Mouse (Mus musculus): ENCODE data around the gene Uso1.
A peak's percentile ranks its signal among the peaks of the same experiment; 100 is the strongest.
"Not testable (repeated sequence)": the region's sequence is repeated elsewhere in the genome, so short reads cannot be mapped to it uniquely, and the experiment has no call there.

Uso1 gene

DNA sequence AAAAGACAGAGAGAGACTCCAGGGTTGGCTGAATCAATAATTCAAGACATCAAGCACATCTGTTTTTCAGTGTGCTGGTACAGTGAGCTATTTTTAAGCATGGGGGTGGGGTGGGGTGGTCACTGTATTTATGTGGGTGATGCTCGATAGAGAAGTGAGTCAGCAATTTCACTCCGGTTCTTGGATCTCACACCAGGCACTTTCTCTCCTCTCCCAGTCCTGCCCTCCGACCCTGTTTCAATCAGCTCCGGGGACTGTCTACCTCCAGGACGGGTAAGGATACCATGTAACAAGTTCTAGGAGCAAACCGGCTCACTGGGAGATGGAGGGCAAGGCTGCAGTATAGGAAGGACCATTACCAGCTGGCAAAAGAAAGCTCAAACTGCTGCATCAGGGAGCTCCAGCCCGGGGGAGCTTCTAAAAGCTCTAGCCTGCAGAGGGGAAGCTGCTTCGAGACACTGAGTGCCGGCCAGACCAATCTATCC, 10.6 kb upstream of the Uso1 start:
- peak; percentile 84 for DNase-seq (ENCODE audit: extremely low read depth, low read depth)

DNA sequence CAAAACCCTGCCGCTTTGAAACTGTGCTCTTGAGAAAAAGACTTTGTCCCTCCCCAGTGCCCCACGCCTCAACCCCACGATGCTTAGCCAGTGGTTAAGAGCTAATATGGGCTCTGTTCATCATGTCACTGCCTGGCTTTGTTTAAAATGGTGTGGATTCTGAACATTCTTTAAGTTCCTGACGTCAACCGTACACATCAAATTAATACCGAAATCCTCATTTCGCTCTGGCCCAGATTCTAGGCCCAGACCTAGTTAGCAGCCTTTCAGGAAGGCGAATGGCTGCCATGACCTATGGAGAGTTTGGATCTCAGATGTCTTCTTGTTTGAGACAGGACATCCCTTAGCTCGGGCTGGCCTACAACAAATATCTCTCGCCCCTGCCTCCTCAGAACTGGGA, 10.0 kb upstream of the Uso1 start:
- DNase-seq (ENCODE audit: extremely low read depth, low read depth): no peak

DNA sequence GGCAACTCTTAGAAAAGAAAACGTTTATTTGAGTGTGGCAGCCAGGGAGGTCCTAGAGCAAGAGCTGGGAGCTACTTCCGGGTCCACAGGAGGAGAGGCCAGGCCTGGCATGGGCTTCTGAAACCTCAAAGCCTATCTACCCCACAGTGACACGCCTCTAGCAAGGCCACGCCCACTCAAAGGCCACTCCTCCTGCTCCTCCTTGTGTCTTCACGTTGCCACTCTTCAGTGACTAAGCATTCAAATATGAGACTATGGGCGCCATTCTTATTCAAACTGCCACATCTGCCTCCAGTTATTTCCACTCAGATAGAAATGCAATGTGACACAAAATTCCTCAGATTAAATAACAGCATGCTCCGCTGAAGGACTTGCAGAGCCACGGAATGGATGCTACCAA, 9.2 kb upstream of the Uso1 start:
- peak; percentile 98 for DNase-seq (ENCODE audit: extremely low read depth, low read depth)

DNA sequence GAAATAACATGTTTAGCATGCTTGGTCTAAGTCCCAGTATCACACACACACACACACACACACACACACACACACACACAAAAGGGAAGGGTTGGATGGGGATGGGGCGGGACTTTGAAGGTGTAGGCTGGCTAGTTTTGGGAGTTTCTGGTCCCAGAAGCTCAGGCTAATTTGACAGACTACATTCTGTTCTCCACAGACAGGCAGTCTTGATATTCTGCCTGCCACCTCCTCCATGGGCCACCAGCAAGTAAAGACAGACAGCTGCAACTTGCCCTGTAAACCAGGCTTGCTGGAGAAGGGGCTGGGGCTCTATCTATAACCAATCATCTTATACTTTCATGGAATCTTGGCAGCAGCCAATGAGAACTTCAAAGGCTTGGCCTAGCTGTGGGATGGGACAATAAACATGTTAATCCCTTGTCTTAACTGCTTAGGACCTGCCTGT, 8.4 kb upstream of the Uso1 start:
- DNase-seq (ENCODE audit: extremely low read depth, low read depth): peak; percentile 64

DNA sequence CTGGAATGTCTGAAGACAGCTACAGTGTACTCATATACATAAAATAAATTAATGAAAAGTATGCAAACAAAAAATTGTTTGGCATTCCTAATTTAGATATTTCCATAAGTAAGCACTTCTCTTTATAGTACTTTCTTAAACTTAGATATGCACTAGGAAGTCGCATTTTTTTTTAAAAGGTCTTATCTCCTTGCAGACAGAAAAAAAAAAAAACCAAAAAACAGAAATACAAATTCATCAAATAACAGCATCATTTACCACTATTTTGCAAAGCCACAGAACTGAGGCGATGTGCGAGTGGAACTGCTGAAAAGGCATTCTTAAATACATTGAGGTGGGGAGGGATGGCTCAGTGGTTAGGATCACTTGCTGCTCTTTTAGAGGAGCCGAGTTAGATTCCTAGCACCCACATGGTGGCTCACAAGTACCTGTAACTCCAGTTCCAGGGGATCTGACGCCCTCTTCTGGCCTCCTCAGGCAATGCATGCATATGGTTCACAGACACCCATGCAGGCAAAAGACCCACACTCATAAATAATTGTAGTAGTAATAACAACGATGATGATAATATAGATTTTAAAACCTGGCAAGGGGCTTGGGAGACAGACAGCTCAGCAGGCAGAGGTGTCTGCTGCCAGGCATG, 7.6 kb upstream of the Uso1 start:
- DNase-seq (ENCODE audit: extremely low read depth, low read depth): peak; percentile 32

DNA sequence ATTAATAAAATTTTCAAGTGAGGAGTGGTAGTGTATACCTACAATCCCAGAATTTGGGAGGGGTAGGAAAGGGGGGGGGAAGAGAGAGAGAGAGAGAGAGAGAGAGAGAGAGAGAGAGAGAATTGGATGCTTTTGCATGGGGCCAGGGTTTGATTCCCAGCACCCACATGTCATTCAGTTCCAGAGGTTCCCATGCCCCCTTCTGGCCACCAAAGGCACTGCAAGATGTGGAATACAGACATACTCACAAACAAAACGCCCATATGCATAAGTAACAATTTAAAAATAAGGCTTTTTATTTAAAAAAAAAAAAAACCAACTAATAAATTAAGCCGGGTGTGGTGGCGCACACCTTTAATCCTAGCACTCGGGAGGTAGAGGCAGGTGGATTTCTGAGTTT, 5.6 kb upstream of the Uso1 start:
- no peak for DNase-seq (ENCODE audit: extremely low read depth, low read depth)

DNA sequence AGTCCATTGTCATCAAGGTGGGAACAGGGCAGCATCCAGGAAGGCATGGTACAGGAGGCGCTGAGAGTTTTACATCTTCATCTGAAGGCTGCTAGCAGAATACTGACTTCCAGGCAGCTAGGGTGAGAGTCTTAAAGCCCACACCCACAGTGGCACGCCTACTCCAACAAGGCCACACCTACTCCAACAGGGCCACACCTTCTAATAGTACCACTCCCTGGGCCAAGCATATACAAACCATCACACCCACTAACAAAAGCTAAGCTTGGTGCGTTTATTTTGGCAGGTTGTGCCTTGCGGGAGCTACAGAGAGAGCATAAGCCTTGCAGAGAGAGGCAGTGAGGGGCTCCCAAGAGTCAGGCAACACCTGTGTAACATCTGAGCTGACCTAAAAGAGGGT, 4.7 kb upstream of the Uso1 start:
- DNase-seq (ENCODE audit: extremely low read depth, low read depth): not testable (repeated sequence)

DNA sequence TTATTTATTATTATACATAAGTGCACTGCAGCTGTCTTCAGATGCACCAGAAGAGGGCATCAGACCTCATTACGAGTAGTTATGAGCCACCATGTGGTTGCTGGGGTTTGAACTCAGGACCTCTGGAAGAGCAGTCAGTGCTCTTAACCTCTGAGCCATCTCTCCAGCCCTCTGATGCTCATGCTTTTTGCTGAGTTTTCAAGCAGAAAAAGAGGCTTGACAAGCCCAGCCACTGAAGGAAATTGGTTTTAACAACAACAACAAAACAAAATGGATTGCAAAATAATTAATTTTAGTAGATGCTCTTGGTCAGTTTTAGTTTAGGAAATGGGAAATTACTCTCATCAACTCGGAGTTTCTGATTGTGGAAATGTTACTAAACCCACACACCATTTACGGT, 2.8 kb upstream of the Uso1 start:
- DNase-seq (ENCODE audit: extremely low read depth, low read depth): no peak

DNA sequence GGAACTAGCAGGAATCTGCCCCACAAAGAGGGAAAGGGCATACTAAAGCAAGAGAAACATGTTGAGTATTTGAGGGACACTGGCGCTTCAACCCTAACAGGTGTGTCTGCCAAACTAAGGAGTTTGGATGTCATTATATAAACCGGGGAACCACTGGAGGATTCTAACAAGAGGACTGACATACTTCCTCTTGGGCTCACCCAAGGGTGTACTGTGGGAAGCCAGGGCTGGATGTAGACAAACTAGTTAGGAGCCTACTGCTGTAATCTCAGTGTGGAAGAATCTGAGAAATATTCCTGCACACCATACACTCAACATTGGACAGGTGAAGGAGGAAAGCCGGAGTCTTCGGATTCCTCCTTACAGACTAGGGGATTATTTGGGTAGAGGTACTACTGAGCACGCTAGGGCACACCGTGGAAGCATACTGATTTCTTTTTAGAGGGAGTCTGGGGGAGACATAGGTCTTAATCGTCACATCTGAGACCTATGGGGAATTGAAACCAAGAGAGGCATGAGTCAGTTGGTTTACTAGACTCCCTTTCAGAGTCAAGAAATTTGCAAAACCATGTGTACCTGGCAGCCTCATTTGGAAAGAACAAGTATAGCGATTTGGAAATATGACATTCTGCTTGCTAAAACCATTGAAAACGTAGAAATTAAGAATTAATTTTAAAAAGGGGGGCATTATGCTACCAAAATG, 1.1 kb upstream of the Uso1 start:
- DNase-seq (ENCODE audit: extremely low read depth, low read depth): peak; percentile 50

DNA sequence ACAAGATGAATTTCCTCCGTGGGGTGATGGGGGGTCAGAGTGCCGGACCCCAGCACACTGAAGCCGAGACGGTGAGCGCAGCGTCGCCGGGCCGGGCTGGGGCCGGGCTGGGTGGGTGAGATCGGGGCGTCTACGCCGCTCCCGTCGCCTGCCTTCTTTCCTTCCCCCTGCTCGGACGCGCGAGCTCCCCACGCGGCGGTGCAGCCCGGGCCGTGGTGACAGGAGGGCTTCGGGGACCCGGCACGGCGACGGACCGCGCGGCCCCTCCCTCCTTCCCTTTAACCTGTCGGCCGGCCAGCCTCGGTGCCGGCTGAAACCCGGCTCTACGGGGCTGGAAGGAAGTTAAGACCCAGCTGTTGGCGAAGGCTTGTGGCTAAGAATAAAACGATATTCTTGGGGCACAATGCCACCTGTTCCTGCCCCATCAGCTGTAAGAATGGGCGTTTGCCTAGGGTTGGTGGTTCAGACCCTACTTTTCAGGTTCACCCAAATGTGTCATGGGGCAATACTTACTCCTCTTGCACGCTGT, 419 bp downstream of the Uso1 start:
- DNase-seq (ENCODE audit: extremely low read depth, low read depth): peak; percentile 37

DNA sequence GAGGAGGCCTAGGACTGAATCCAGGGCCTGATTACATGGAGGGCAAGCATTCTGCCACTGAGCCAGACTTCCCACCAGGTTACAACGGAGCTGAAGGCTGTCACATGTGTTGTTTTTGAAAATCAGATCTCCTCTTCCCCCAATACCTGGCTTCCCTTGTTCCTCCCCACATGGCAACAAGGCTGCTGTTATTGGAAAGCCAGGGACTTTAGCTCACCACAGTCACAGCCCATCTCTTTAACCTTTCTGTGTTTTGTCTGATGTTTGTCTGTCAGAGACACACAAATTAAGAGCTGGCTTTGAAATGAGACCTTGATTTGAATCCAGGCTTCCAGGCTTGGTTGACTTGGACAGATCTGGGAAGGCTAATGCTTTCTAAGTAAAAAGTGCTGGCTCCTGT, 1.5 kb downstream of the Uso1 start:
- DNase-seq (ENCODE audit: extremely low read depth, low read depth): no peak

DNA sequence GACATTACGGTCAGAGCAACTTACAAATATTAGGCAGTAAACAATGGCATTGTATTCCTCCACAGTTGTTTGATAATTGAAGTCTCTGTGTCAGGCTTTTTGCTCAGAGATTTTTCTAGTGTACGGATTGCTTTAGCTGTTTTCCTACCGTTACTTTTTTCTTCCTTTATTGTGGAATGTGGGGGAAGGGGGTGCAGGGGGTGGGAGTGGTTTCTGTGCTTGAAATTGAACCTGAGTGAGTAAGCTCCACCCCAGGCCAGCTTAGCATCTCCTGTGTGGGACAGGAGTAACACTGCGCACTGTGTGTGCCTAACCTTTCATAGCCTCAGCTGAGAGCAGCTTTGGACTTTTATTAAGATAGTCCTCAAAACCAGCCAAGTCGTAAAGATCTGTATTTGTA, 4.0 kb downstream of the Uso1 start:
- no peak for DNase-seq (ENCODE audit: extremely low read depth, low read depth)

DNA sequence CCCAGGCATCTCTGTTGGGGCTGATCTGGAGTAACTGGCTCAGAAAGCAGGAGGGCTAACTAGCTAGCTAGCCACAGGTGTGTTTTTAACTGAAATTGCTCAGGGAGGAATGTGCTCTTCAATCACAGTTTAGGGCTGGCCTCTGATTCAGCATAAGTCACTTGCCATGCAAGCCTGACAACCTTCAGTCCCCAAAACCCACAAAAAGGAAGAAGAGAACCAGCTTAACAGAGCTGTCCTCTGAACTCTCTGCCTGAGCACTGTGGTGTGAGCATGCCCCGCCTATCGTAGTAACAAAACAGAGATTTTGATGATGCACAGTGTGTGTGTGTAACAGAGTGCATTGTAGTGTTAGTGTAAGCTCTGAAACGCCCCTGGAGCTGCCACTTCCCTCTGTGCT, 4.7 kb downstream of the Uso1 start:
- no peak for DNase-seq (ENCODE audit: extremely low read depth, low read depth)

DNA sequence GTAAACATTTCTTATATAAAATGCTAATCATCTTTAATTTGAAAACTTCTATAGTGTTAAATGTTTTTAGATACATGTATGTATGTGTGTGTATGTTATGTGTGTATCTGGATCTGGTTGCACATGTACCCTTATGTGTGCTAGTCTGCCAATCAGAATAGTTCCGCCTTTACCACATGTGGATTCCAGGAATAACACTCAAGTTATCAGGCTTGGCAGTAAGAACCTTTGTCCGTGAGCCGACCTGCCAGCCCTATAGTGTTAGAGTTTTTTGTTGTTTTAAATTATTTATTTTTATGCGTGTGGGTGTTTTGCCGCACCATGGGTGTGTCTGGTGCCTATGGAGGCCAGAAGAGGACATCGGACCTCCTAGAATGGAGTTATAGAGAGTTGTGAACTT, 5.9 kb downstream of the Uso1 start:
- DNase-seq (ENCODE audit: extremely low read depth, low read depth): no peak

DNA sequence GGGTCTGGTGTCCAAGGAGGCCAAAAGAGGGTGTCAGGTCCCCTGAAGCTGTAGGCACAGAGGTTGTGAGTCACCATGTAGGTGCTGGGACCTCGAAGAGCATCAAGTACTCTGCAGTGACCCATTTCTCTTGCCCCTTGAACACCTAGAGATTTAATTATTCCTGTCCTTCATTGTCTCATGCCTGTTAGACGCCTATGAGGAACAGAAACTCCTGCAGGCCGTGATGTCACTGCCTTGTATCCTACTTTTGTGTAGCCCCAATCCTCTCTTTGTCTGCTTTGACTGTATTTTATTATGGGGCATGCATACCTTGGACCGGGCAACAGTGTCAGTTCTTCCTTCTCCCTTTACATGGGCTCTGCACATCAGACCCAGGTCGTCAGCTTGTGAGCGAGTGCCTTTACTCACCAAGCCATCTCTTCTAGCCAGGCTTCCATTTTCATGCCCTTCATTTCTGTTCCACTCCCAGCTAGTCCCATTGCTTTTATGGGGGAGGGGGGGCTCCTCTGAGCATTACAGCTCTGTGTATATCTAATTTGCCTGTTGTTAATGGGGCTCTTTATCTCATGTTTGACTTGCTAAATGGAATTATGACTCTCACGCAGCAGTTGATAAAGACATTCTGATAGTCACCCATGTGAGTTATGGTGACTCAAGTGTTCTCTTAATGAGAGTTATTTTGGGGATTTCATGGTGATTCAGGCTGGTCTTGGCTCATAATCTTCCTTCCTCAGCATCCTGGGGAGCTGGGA, 7.4 kb downstream of the Uso1 start:
- DNase-seq (ENCODE audit: extremely low read depth, low read depth): no peak

DNA sequence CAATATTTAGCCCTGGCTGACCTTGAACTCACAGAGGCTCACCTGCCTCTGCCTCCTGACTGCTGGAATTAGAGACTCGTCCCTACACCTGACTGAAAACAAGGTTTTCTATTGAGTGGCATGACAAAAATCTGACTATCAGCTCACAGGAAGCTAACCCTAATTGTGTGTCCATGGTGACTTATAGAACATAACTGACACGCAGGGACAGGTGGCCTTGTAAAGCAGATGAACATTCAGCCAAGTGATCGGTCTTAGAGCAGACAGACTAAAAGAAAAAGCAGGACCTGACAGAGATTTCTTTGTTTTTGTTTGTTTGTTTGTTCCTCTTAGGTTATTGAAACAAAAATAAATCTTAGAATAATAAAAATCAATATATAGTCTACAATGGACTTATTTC, 10.5 kb downstream of the Uso1 start:
- no peak for DNase-seq (ENCODE audit: extremely low read depth, low read depth)

DNA sequence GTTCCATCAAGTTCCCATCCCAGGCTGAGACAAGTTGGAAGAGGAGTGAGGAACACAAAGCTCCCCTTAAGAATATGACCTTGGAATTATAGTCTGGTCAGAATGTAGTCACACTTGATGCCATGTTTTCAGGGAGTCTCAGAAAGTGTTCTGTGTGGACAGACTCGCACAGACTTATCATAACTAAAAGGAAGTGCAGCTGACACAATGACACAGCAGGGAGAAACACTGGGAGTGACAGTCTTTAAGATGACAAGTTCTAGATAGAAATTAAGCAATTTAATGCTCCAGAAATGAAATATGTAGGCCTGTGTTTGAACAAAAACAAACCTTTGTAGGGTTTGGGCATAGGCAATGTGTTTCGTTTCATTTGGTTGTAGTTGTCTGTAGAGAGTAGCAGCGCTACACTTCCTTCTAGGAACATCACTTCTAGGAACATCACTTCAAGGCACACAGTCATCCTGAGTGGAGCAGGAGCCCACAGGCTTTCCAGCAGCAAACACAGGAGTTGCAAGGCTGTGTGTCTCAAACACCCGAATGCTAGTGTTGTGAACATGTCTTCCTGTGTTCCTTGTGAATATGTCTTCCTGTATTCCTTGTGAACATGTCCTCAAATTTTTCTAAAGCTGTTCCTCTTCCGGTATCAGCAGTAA, 11.7 kb downstream of the Uso1 start:
- peak; percentile 58 for DNase-seq (ENCODE audit: extremely low read depth, low read depth)

DNA sequence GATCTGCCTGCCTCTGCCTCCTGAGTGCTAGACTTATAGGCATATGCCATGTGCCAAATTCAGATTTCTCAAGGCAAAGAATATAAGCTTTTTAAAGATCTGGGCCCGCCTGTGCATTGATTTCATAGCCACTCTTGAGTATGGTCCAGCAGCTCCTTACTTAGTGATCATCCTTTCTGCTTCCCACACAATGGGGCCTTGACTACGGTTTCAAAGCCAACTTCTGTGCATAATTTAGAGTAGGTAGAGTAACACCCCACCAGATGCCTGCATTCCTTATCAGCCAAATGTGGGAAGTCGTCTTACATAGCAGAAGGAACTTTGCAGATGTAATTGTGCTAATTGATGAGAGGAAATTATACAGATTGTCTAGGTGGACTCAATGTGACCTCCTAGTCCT, 17.1 kb downstream of the Uso1 start:
- DNase-seq (ENCODE audit: extremely low read depth, low read depth): no peak

DNA sequence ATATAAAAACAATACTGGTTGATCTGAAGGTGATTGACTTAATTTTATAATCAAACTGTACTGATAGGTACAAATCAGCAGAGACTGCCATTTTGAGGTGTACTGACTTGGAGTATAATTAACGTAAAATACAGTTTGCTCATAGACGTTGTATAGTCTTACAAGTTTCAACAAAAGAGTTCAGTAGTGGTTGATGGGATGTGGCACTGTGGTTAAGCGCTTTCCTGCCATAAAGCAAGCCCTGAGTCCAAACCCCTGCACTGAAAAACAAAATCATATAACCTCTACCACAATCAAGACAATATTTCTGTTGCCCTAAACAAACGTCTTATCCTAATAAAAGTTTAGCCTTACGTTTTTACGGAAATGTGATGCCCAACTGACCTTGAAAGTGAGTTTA, 28.2 kb downstream of the Uso1 start:
- no peak for DNase-seq (ENCODE audit: extremely low read depth, low read depth)

DNA sequence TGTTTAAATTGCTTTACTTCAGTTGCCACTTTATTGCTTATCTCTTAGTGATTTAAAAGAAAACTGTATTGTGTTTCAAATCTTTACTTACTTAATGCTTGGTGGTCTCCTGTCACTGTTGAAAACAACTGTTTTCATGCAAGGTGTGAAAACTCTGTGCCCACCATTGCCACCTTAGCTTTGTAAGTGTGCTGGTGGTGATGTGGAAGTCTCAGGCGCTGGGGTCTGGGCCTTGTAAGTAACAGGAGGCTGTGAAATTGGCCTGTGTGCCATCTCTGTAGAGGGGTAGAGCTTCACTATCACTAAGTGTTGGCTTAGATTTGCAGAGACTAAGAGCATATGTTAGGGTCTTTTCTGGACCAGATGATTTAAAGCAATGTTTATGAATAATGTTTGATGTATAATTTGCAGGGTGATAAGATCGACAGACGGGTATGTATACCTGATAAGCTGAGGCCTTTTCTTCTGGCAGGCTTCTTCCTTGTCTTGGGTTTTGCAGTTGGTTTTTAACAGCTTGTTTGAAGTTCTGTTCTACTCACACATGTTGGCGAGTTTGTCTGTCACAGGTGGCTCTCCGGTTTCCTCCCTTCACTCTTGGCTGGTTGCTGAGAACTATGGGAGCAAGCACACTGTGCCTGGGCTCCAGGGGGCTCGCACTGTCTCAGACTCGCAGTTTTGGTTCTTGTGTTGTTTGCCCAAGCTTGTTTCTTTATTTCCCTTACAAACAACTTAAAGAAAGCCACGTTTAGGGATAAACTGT, 45.5 kb downstream of the Uso1 start:
- DNase-seq (ENCODE audit: extremely low read depth, low read depth): no peak
